Mouse (Mus musculus): ENCODE results near the gene Nufip1.

The Nufip1 gene

DNA sequence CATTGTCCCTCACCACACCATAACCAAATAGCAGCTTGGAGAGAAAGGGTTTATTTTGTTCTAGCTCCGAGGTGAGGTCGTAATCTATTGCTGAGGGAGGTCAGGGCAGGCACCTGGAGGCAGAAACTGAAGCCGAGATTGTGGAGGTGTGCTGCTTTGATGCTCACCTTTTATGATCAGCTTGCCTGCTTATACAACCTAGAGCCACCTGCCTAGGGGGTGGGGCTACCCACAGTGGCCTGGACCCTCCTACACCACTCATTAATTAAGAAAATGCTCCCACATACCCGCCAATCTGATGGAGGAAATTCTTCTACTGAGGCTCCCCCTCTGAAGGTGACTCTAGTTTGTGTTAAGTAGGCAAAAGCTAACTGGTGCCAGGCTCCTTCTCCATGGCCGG lies 74.7 kb downstream of the Nufip1 start:
- DNase-seq (ENCODE audit: low spot score): no peak

- no peak for DNase-seq (ENCODE audit: low spot score)
These were observed 75.6 kb downstream of the Nufip1 start for GRCm38 (mm10) chr14:76186299-76186698.
